Mouse (Mus musculus) embryonic fibroblast, embryonic 13.5 days (primary cell): ENCODE data around the gene Phpt1.

Source experiments
- CTCF ChIP-seq: IDR thresholded peaks from 2 replicates; pipeline ENCODE4 v1.5.1; 2011; ENCODE audit warnings: mild to moderate bottlenecking, control low read depth, low read length, moderate library complexity, borderline replicate concordance; ENCODE audit not compliant: insufficient read depth
- POLR2A ChIP-seq: IDR thresholded peaks from 2 replicates; pipeline ENCODE4 v1.6.1; 2011; ENCODE audit warnings: low read depth, mild to moderate bottlenecking, control low read depth, low read length, moderate library complexity

DNA sequence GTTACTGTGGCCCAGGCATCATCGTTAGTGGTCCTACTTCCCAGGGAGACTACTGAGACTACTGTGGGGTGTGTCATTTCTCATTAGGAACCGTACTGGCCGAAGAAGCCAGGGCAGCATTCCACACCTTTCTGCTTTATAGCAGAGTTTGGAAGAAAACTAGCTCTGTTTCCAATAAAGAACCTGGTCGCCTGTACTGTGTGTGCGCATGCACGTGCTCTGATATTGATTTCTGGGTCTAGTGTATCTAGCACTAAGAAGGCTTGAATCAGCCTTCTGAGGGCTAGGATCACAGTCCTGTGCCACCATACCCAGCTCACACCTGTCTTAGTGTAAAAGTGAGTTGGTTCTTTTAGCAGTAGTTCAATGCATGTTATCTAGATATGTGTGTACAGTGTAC lies 16.2 kb downstream of the Phpt1 start:
- TF ChIP-seq CTCF, result no peak
- TF ChIP-seq POLR2A, result no peak
